Mouse (Mus musculus): ENCODE measurements around the gene Msmb.
"Not testable (repeated sequence)": the region's sequence is repeated elsewhere in the genome, so short reads cannot be mapped to it uniquely, and the experiment has no call there.

Gene Msmb

GRCm38 (mm10) chr14:32179393-32180195 lies 37.8 kb downstream of the Msmb start:
- DNase-seq = no peak

GRCm38 (mm10) chr14:32180861-32181260 lies 39.0 kb downstream of the Msmb start:
- no peak for DNase-seq

- no peak for DNase-seq
Observed at GRCm38 (mm10) chr14:32183846-32184245, 42.0 kb downstream of the Msmb start.

- no peak for DNase-seq
Observed at GRCm38 (mm10) chr14:32190627-32191391, 49.0 kb downstream of the Msmb start.

- DNase-seq = no peak
Observed at GRCm38 (mm10) chr14:32191926-32192325, 50.1 kb downstream of the Msmb start.

- peak; percentile 66 for DNase-seq
Observed at GRCm38 (mm10) chr14:32192437-32192836, 50.6 kb downstream of the Msmb start.

GRCm38 (mm10) chr14:32193557-32193956 lies 51.7 kb downstream of the Msmb start:
- not testable (repeated sequence) for DNase-seq

GRCm38 (mm10) chr14:32201354-32201753 lies 59.5 kb downstream of the Msmb start:
- peak; percentile 36 for DNase-seq

GRCm38 (mm10) chr14:32201791-32202451 lies 60.1 kb downstream of the Msmb start, which contains the start of the genes Timm23 and Parg:
Gene Timm23, minus strand, starts transcription at chr14:32201898.
Gene Parg, plus strand, starts transcription at chr14:32201949.
- peak; percentile 95 for DNase-seq
